Mouse (Mus musculus) lung, adult 2 months (tissue): ENCODE results near the gene Sipa1l3. TPM values are rescaled to one million over a fixed set of nuclear protein-coding genes. Genes with fewer than 3 reads are reported as not detected.
A peak's percentile ranks its signal among the peaks of the same experiment; 100 is the strongest.

Source experiments
- DNase-seq: peaks from one replicate; pipeline ENCODE4 v3.0.0; 2022
- H3K4me1 ChIP-seq: fragments of 200-500 bp; 2 replicates; pipeline ENCODE4 v1.6.1; 2011; ENCODE audit warnings: low read length; ENCODE audit not compliant: control insufficient read depth, insufficient read depth
- H3K4me3 ChIP-seq: fragments of 200-500 bp; replicated peaks from 2 replicates; pipeline ENCODE3; 2011; ENCODE audit warnings: low read depth, mild to moderate bottlenecking, control low read depth, low read length; ENCODE audit errors: extremely low read depth
- CTCF ChIP-seq: fragments of 200-500 bp; IDR thresholded peaks from 2 replicates; pipeline ENCODE4 v1.5.1; 2011; ENCODE audit warnings: mild to moderate bottlenecking, low read length, control low read depth; ENCODE audit not compliant: insufficient read depth
- POLR2A ChIP-seq: fragments of 200-500 bp; IDR thresholded peaks from 2 replicates; pipeline ENCODE4 v1.6.1; 2011; ENCODE audit warnings: low read depth, mild to moderate bottlenecking, control low read depth, low read length, borderline replicate concordance; ENCODE audit errors: extremely low read depth
- WGBS: fragments of 180-500 bp; shearing (Covaris S2); methylation state at CpG from one replicate; pipeline ENCODE4 v1.1.7; 2018; 5-methylcytosine and 5-hydroxymethylcytosine counted together
- polyA plus RNA-seq: library from polyadenylated mRNA; depleted of rRNA; stranded (reverse); fragments of >200 nt; gene quantifications from 2 replicates; pipeline ENCODE4 v1.2.3, GENCODE M21; 2012

The Sipa1l3 gene
- polyA plus RNA-seq, 1 experiment: 125 TPM

GRCm38 (mm10) chr7:29450175-29450574 lies 68.3 kb downstream of the Sipa1l3 start:
- 62% methylated on average over 5 of the region's 5 CpGs for WGBS

GRCm38 (mm10) chr7:29448830-29449229 lies 69.6 kb downstream of the Sipa1l3 start:
- WGBS: 86% methylated on average over 6 of the region's 6 CpGs
- H3K4me3 ChIP-seq: no peak overlapping the region
- peaks cover 30% of the 10 kb centered on the region for H3K4me1 ChIP-seq
- no peak for DNase-seq
- TF ChIP-seq POLR2A (no peak), CTCF (no peak)

More at GRCm38 (mm10) chr7:29450175-29450574, 68.3 kb downstream of the Sipa1l3 start:
- Histone ChIP-seq H3K4me3 (no peak overlapping the region), H3K4me1 (peaks cover 30% of the 10 kb centered on the region)
- peak; percentile 51 for DNase-seq
- TF ChIP-seq CTCF (no peak), POLR2A (no peak)

GRCm38 (mm10) chr7:29447147-29447829 lies 71.2 kb downstream of the Sipa1l3 start:
- TF ChIP-seq CTCF: no peak
- TF ChIP-seq POLR2A: no peak
- Histone ChIP-seq H3K4me1 (peaks cover 20% of the 10 kb centered on the region), H3K4me3 (no peak overlapping the region)
- WGBS: 61% methylated on average over 11 of the region's 11 CpGs
- no peak for DNase-seq

- DNase-seq: no peak
- Histone ChIP-seq H3K4me1 (peaks cover 13% of the 10 kb centered on the region), H3K4me3 (no peak overlapping the region)
- WGBS: 63% methylated on average over 4 of the region's 4 CpGs
- no peak for TF ChIP-seq POLR2A
- TF ChIP-seq CTCF: no peak
These were observed 72.3 kb downstream of the Sipa1l3 start for GRCm38 (mm10) chr7:29446156-29446555.

GRCm38 (mm10) chr7:29444527-29444926 lies 73.9 kb downstream of the Sipa1l3 start:
- WGBS: 58% methylated on average over 5 of the region's 5 CpGs
- no peak for DNase-seq
- no peak for TF ChIP-seq POLR2A
- TF ChIP-seq CTCF: no peak

DNA sequence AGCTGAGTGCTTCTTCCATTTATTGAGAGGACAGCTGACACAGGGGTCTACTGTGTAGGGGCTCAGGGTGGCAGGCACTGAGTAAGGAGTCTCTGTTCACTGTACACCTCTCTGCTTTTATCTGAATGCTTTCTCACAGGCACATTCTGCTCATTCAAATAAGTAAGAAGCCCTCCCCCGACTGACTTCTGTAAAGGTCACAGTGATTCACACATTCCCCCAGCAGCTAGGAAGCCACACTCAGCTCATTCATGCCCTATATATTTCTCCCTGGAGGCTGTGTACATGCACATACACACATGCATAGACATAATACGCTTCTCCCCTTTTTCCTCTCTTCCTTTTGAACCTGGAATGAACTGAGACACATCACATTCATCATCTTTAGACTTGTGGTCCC lies 74.4 kb downstream of the Sipa1l3 start:
- 58% methylated on average over 2 of the region's 2 CpGs for WGBS
- TF ChIP-seq POLR2A (no peak), CTCF (no peak)
- Histone ChIP-seq H3K4me3 (no peak overlapping the region), H3K4me1 (peaks cover 13% of the 10 kb centered on the region)
- no peak for DNase-seq

More at GRCm38 (mm10) chr7:29444527-29444926, 73.9 kb downstream of the Sipa1l3 start:
- peaks cover 13% of the 10 kb centered on the region for H3K4me1 ChIP-seq
- H3K4me3 ChIP-seq: no peak overlapping the region

DNA sequence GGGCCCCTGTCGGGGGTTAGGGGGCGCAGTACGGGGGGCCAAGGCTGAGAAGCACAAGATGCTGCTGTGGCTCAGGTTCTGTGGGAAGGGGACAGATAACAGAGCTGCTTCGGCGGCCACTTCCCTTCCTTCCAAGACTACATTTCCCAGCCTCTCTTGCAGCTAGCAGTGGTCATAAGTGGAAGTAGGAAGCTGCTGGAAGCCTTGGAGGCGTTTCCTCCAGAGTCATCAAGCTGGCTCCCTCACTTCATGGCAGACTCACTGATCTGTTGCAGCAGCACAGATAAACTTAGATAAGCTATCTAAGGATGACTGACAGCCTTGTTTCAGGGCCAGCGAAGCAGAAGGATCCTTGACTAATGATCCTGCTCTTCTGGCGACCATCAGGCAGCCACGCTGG lies 76.6 kb downstream of the Sipa1l3 start:
- H3K4me1 ChIP-seq: peaks cover 17% of the 10 kb centered on the region
- DNase-seq: no peak
- H3K4me3 ChIP-seq: peak overlapping the region; percentile 34
- no peak for TF ChIP-seq POLR2A
- WGBS: 49% methylated on average over 9 of the region's 9 CpGs

DNA sequence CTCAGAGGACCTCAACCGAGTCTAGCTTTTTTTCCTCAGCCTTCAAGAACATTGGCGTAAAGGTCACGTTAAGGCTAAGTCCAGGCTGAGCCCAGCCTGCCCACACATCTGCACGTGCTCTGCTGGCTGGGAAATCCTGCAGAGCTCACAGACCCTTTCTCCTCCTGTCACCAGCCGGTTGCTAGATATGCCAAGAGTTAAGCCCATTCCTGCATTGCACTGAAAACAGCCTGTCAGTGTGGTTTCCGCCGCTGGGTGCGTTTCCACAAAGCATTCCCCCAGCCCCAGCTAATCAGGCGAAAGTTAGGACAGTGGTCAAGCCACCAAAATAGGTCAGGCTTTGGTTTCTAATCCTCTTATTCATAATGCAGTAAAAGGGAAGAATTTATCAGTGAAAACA lies 77.3 kb downstream of the Sipa1l3 start:
- Histone ChIP-seq H3K4me1 (peaks cover 13% of the 10 kb centered on the region), H3K4me3 (no peak overlapping the region)
- WGBS: 76% methylated on average over 9 of the region's 9 CpGs
- no peak for DNase-seq
- TF ChIP-seq CTCF (no peak), POLR2A (no peak)

GRCm38 (mm10) chr7:29438655-29439282 lies 79.7 kb downstream of the Sipa1l3 start:
- DNase-seq: no peak
- no peak overlapping the region for H3K4me3 ChIP-seq
- H3K4me1 ChIP-seq: peaks cover 14% of the 10 kb centered on the region
- WGBS: 58% methylated on average over 16 of the region's 16 CpGs
- TF ChIP-seq CTCF (no peak), POLR2A (no peak)

DNA sequence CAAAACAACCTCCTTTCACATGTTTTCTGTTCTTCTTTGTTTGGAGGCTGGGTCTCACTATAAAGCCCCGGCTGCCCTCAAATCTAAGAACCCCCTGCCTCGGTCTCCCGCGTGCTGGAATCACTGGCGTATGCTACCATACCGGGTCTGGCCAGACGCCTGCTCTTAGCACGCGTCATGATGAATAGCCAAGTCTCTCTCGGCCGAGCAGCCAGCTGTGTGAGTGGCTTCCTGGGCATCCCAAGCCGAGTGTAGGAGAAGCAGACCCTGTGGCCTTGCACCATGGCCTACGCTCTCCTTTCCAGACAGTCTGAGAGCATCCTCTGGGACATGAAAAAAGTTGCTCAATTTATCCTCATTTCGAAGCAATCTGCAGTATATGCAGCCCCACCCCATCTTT lies 80.2 kb downstream of the Sipa1l3 start:
- H3K4me3 ChIP-seq: no peak overlapping the region
- 82% methylated on average over 14 of the region's 14 CpGs for WGBS
- peaks cover 14% of the 10 kb centered on the region for H3K4me1 ChIP-seq
- DNase-seq: no peak
- no peak for TF ChIP-seq CTCF
- TF ChIP-seq POLR2A: no peak

- WGBS: 73% methylated on average over 10 of the region's 10 CpGs
- Histone ChIP-seq H3K4me1 (peaks cover 14% of the 10 kb centered on the region), H3K4me3 (no peak overlapping the region)
- TF ChIP-seq CTCF (no peak), POLR2A (no peak)
- no peak for DNase-seq
These were observed 81.4 kb downstream of the Sipa1l3 start for GRCm38 (mm10) chr7:29437072-29437471.
